Mouse (Mus musculus) cerebellum, adult 2 months (tissue): ENCODE data around the gene Zfp941.

ENCODE experiments used
- CTCF ChIP-seq: fragments of 200-500 bp; IDR thresholded peaks from 2 replicates; pipeline ENCODE4 v1.5.1; 2011; ENCODE audit warnings: low read depth, mild to moderate bottlenecking, control low read depth, low read length, moderate library complexity, borderline replicate concordance; ENCODE audit not compliant: insufficient read depth
- POLR2A ChIP-seq: fragments of 200-500 bp; IDR thresholded peaks from 2 replicates; pipeline ENCODE4 v1.6.1; 2011; ENCODE audit warnings: low read length, control low read depth, borderline replicate concordance; ENCODE audit not compliant: insufficient read depth

DNA sequence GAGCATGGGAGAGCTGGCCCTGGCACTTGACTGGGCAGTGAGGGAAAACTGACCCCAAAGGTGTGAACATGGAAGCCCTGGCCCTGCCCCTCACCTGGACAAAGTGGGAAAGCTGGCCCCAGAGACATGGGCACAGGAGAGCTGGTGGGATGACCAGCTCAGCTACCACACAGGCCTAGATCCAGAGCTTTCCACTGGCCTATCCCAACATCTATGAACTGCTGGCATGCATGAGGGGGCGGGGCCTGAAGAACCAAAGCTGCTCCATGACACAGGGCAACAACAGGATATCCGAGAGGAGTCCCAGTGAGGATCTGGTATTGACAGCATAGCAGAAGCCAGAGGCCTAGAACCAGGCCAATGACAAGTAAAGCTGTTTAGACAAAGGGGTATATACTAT is 23.8 kb downstream of the Zfp941 start:
- no peak for TF ChIP-seq CTCF
- TF ChIP-seq POLR2A = no peak
